Mouse (Mus musculus) thymus, adult 2 months (tissue): ENCODE data around the gene Fam207a.

Experiments used
- CTCF ChIP-seq: fragments of 200-500 bp; IDR thresholded peaks from 2 replicates; pipeline ENCODE4 v1.5.1; 2012; ENCODE audit warnings: mild to moderate bottlenecking, control low read depth, low read length, moderate library complexity, borderline replicate concordance; ENCODE audit not compliant: control insufficient read depth, poor library complexity, insufficient read depth; ENCODE audit errors: extremely low read depth
- POLR2A ChIP-seq: fragments of 200-500 bp; IDR thresholded peaks from 2 replicates; pipeline ENCODE4 v1.6.1; 2012; ENCODE audit warnings: mild to moderate bottlenecking, low read length, control low read depth, moderate library complexity; ENCODE audit not compliant: control insufficient read depth, poor library complexity, insufficient read depth; ENCODE audit errors: extremely low read depth

GRCm38 (mm10) chr10:77539320-77539945, 23.8 kb upstream of the Fam207a start:
- TF ChIP-seq CTCF (no peak), POLR2A (no peak)
